Comparison of ENCODE assay signal across 29 mouse cellular contexts in genomic region chr17:65647226-65647625, GRCm38 (mm10). TPM values are rescaled to one million over a fixed set of nuclear protein-coding genes. Genes with fewer than 3 reads are reported as not detected.
DNase-seq lines count a peak whose midpoint lies in the region; ATAC-seq and TF ChIP-seq lines count a peak whose summit lies in the region.
"Had no signal": no experiment of that assay in that cellular context is flagged by ENCODE, and none has a peak within 500 bp of the region (broad histone marks: within the 10 kb centered on the region; RNA-seq: fewer than 3 reads in every experiment).

No protein-coding gene starts in this region.

- H3K27ac ChIP-seq in kidney, embryonic 16.5 days (ENCODE audit: low read length), result no peak overlapping the region
- H3K27ac ChIP-seq in lung, postnatal 0 days (ENCODE audit: low read length), result no peak overlapping the region
- H3K27ac ChIP-seq: embryonic facial prominence, embryonic 13.5 days; forebrain, embryonic 12.5 days; heart, adult 2 months; heart, embryonic 13.5 days; hindbrain, embryonic 15.5 days; kidney, embryonic 15.5 days; left cerebral cortex, adult 2 months; liver, embryonic 13.5 days; midbrain, embryonic 15.5 days; neural tube, embryonic 13.5 days had no signal

- H3K4me1 ChIP-seq in kidney, embryonic 16.5 days (ENCODE audit: insufficient read depth, low read length), result peaks cover 13% of the 10 kb centered on the region
- no peaks in the 10 kb centered on the region for H3K4me1 ChIP-seq in lung, postnatal 0 days (ENCODE audit: insufficient read depth, low read depth, low read length)
- H3K4me1 ChIP-seq: liver, embryonic 13.5 days had no signal

- DNase-seq in kidney, postnatal 36 days, result peak; percentile 22 to 25
- DNase-seq in adrenal gland, adult 8-10 months, result peak; percentile 89
- peak; percentile 82 to 90 for DNase-seq in adrenal gland, postnatal 36 days
- DNase-seq in adipocyte (ENCODE audit: low spot score), result no peak
- no peak for DNase-seq in lung, postnatal 0 days (ENCODE audit: low spot score)
- no peak for DNase-seq in layer of hippocampus, adult 11-12 months (ENCODE audit: low spot score)
- DNase-seq: cerebellum, adult 2 months; cerebellum, postnatal 25 days; gastrocnemius, postnatal 25 days; heart, adult 2 months; heart, postnatal 14 days; layer of hippocampus, adult 9-11 months; liver, embryonic 13.5 days; lung, embryonic 14.5 days; lung, postnatal 4 days; thymus, postnatal 25 days had no signal

- ATAC-seq in kidney, embryonic 16.5 days (ENCODE audit: low FRiP score, low TSS enrichment), result no peak
- no peak for ATAC-seq in lung, postnatal 0 days
- ATAC-seq: midbrain, embryonic 15.5 days had no signal

- no peak overlapping the region for H3K4me3 ChIP-seq in kidney, embryonic 16.5 days (ENCODE audit: low read length)
- no peak overlapping the region for H3K4me3 ChIP-seq in lung, postnatal 0 days (ENCODE audit: low read depth, low read length)
- H3K4me3 ChIP-seq: embryonic facial prominence, embryonic 13.5 days; erythroblast, embryonic 14.5 days; forebrain, embryonic 12.5 days; heart, adult 2 months; heart, embryonic 13.5 days; hindbrain, embryonic 15.5 days; kidney, embryonic 15.5 days; left cerebral cortex, adult 2 months; liver, embryonic 13.5 days; midbrain, embryonic 15.5 days; myocyte; neural tube, embryonic 13.5 days had no signal

- WGBS in kidney, embryonic 16.5 days, result 82% methylated on average over 6 of the region's 6 CpGs
- 56% methylated on average over 6 of the region's 6 CpGs for WGBS in lung, postnatal 0 days

- no peaks in the 10 kb centered on the region for H3K9me3 ChIP-seq in kidney, embryonic 16.5 days (ENCODE audit: low read length)
- no peaks in the 10 kb centered on the region for H3K9me3 ChIP-seq in lung, postnatal 0 days (ENCODE audit: low read length)
- H3K9me3 ChIP-seq: embryonic facial prominence, embryonic 13.5 days; forebrain, embryonic 12.5 days; heart, embryonic 13.5 days; hindbrain, embryonic 15.5 days; kidney, embryonic 15.5 days; liver, embryonic 13.5 days; midbrain, embryonic 15.5 days; neural tube, embryonic 13.5 days had no signal

- H3K4me2 ChIP-seq in kidney, embryonic 16.5 days (replicated peaks; ENCODE audit: low read depth, low read length), result no peak overlapping the region
- no peak overlapping the region for H3K4me2 ChIP-seq in lung, postnatal 0 days (replicated peaks; ENCODE audit: low read depth, low read length)
- H3K4me2 ChIP-seq: embryonic facial prominence, embryonic 13.5 days; forebrain, embryonic 12.5 days; heart, embryonic 13.5 days; hindbrain, embryonic 15.5 days; kidney, embryonic 15.5 days; liver, embryonic 13.5 days; lung, embryonic 14.5 days; midbrain, embryonic 15.5 days; neural tube, embryonic 13.5 days had no signal

- no peaks in the 10 kb centered on the region for H3K27me3 ChIP-seq in kidney, embryonic 16.5 days (ENCODE audit: insufficient read depth, low read length)
- no peaks in the 10 kb centered on the region for H3K27me3 ChIP-seq in lung, postnatal 0 days (replicated peaks; ENCODE audit: insufficient read depth, low read length)
- H3K27me3 ChIP-seq: embryonic facial prominence, embryonic 13.5 days; forebrain, embryonic 12.5 days; heart, embryonic 13.5 days; hindbrain, embryonic 15.5 days; kidney, embryonic 15.5 days; liver, embryonic 13.5 days; midbrain, embryonic 15.5 days; neural tube, embryonic 13.5 days had no signal

- no peak for TF ChIP-seq CTCF in lung, postnatal 0 days (IDR thresholded peaks at IDR 0.05)

- H3K36me3 ChIP-seq in kidney, embryonic 16.5 days (ENCODE audit: insufficient read depth, low read length), result no peaks in the 10 kb centered on the region
- H3K36me3 ChIP-seq in lung, postnatal 0 days (ENCODE audit: insufficient read depth, low read length), result 0 out of 2 replicates have a peak, but pooled peaks cover 4% of the 10 kb centered on the region
- H3K36me3 ChIP-seq: liver, embryonic 13.5 days; midbrain, embryonic 15.5 days had no signal

- no peak for TF ChIP-seq EP300 in lung, postnatal 0 days (IDR thresholded peaks at IDR 0.05)

- H3K9ac ChIP-seq in kidney, embryonic 16.5 days (replicated peaks; ENCODE audit: low read length), result no peak overlapping the region
- no peak overlapping the region for H3K9ac ChIP-seq in lung, postnatal 0 days (replicated peaks; ENCODE audit: low read depth)
- H3K9ac ChIP-seq: embryonic facial prominence, embryonic 13.5 days; forebrain, embryonic 12.5 days; heart, embryonic 13.5 days; hindbrain, embryonic 15.5 days; kidney, embryonic 15.5 days; liver, embryonic 13.5 days; lung, embryonic 14.5 days; midbrain, embryonic 15.5 days; neural tube, embryonic 13.5 days had no signal

RNA-seq across cellular contexts. Expression of gene Txndc2, which starts 5.3 kb away (rescaled TPM):
- 0.09 TPM in 1 of 2 replicates, not detected in the other for polyA plus RNA-seq in kidney, embryonic 16.5 days (2015; fragmentation: Nextera tagmentation; extraction: Ambion mirVana)
- 10 to 100 TPM in 2 of 4 experiments, 1 to 10 TPM in 2; 9.2 to 45.4 (median 18.7) TPM for total RNA-seq in adrenal gland, adult 8-10 months (2022)
- 10 to 100 TPM in 1 of 2 experiments, 1 to 10 TPM in 1; 8.8 to 38.2 TPM for total RNA-seq in adrenal gland, postnatal 36 days (2021)
- 0.10 and 0.12 TPM in 2 replicates for polyA plus RNA-seq in lung, postnatal 0 days (2015; fragmentation: Nextera tagmentation; extraction: Ambion mirVana)
- total RNA-seq: gastrocnemius, postnatal 25 days; heart, adult 2 months; MEL had no signal
- polyA plus RNA-seq: embryonic facial prominence, embryonic 13.5 days; erythroblast, embryonic 14.5 days; heart, embryonic 13.5 days; intestine, embryonic 14.5 days; kidney, embryonic 15.5 days; liver, embryonic 13.5 days; neural tube, embryonic 13.5 days had no signal

RNA-seq across cellular contexts. Expression of gene Vapa, which starts 33.9 kb away (rescaled TPM):
- 160 and 165 TPM in 2 replicates for polyA plus RNA-seq in kidney, embryonic 16.5 days (2015; fragmentation: Nextera tagmentation; extraction: Ambion mirVana)
- total RNA-seq in adrenal gland, adult 8-10 months (2022), result 100 to 1,000 TPM; 108 to 165 (median 135) TPM
- total RNA-seq in adrenal gland, postnatal 36 days (2021), result 100 to 1,000 TPM; 162 to 182 TPM
- polyA plus RNA-seq in lung, postnatal 0 days (2015; fragmentation: Nextera tagmentation; extraction: Ambion mirVana), result 221 and 231 TPM in 2 replicates

Comparison
In these comparisons a context has a peak if more than half of its experiments do, and no peak if none do; other contexts are left out.
1. DNase-seq: peak in kidney, postnatal 36 days (2 of 2), adrenal gland, adult 8-10 months (single experiment) and adrenal gland, postnatal 36 days (2 of 2); none in adipocyte (single experiment), lung, postnatal 0 days (single experiment) and layer of hippocampus, adult 11-12 months (single experiment).